Mouse (Mus musculus): Measurements from ENCODE around the gene Krtap1-4. TPM values are rescaled to one million over a fixed set of nuclear protein-coding genes. Genes with fewer than 3 reads are reported as not detected.

Gene Krtap1-4
- polyA plus RNA-seq, 1 experiment from 2014 or later: not detected

GRCm38 (mm10) chr11:99539721-99540120 lies 43.7 kb downstream of the Krtap1-4 start:
- Histone ChIP-seq H3K9ac (no peak overlapping the region), H3K4me1 (no peaks in the 10 kb centered on the region), H3K27me3 (replicated peaks) (no peaks in the 10 kb centered on the region), H3K4me2 (no peak overlapping the region), H3K4me3 (replicated peaks) (no peak overlapping the region), H3K9me3 (no peaks in the 10 kb centered on the region), H3K27ac (no peak overlapping the region), H3K36me3 (no peaks in the 10 kb centered on the region)
- no peak for ATAC-seq (ENCODE audit: insufficient read depth, low FRiP score, low read depth)
- 64% methylated on average over 9 of the region's 9 CpGs for WGBS

Other genes with a start within 250 kb of the Krtap1-4 start
- 0.06 TPM in 1 of 2 replicates, not detected in the other for gene Krt26, start 245.7 kb downstream of the Krtap1-4 start, polyA plus RNA-seq (2015; fragmentation: Nextera tagmentation; extraction: Ambion mirVana)
- not detected in 2 replicates for gene Krt27, start 232.6 kb downstream of the Krtap1-4 start, polyA plus RNA-seq (2015; fragmentation: Nextera tagmentation; extraction: Ambion mirVana)
- 0.08 TPM in 2 replicates for gene Krt28, start 208.8 kb downstream of the Krtap1-4 start, polyA plus RNA-seq (2015; fragmentation: Nextera tagmentation; extraction: Ambion mirVana)
- gene Krt10, start 194.3 kb downstream of the Krtap1-4 start, polyA plus RNA-seq (2015; fragmentation: Nextera tagmentation; extraction: Ambion mirVana): 22.2 and 24.5 TPM in 2 replicates
- 0.09 TPM in 1 of 2 replicates, not detected in the other for gene Krt12, start 161.4 kb downstream of the Krtap1-4 start, polyA plus RNA-seq (2015; fragmentation: Nextera tagmentation; extraction: Ambion mirVana)
- 17.1 and 19.7 TPM in 2 replicates for gene Krt20, start 145.5 kb downstream of the Krtap1-4 start, polyA plus RNA-seq (2015; fragmentation: Nextera tagmentation; extraction: Ambion mirVana)
- 33.1 and 41.9 TPM in 2 replicates for gene Krt23, start 90.5 kb downstream of the Krtap1-4 start, polyA plus RNA-seq (2015; fragmentation: Nextera tagmentation; extraction: Ambion mirVana)
- not detected in 2 replicates for gene Krt39, start 62.3 kb downstream of the Krtap1-4 start, polyA plus RNA-seq (2015; fragmentation: Nextera tagmentation; extraction: Ambion mirVana)
- gene Krt40, start 40.5 kb downstream of the Krtap1-4 start, polyA plus RNA-seq (2015; fragmentation: Nextera tagmentation; extraction: Ambion mirVana): not detected in 2 replicates
- gene Krtap3-3, start 32.8 kb downstream of the Krtap1-4 start, polyA plus RNA-seq (2015; fragmentation: Nextera tagmentation; extraction: Ambion mirVana): not detected in 2 replicates
- not detected in 2 replicates for gene Krtap3-2, start 26.8 kb downstream of the Krtap1-4 start, polyA plus RNA-seq (2015; fragmentation: Nextera tagmentation; extraction: Ambion mirVana)
- gene Gm11939, start 24.2 kb downstream of the Krtap1-4 start, polyA plus RNA-seq (2015; fragmentation: Nextera tagmentation; extraction: Ambion mirVana): not detected in 2 replicates
- gene Krtap3-1, start 17.0 kb downstream of the Krtap1-4 start, polyA plus RNA-seq (2015; fragmentation: Nextera tagmentation; extraction: Ambion mirVana): not detected in 2 replicates
- not detected in 2 replicates for gene Krtap1-5, start 2.6 kb downstream of the Krtap1-4 start, polyA plus RNA-seq (2015; fragmentation: Nextera tagmentation; extraction: Ambion mirVana)
- gene Krtap1-3, start 7.7 kb upstream of the Krtap1-4 start, polyA plus RNA-seq (2015; fragmentation: Nextera tagmentation; extraction: Ambion mirVana): not detected in 2 replicates
- gene Krtap9-3, start 14.5 kb upstream of the Krtap1-4 start, polyA plus RNA-seq (2015; fragmentation: Nextera tagmentation; extraction: Ambion mirVana): not detected in 2 replicates
- gene Gm11938, start 19.7 kb upstream of the Krtap1-4 start, polyA plus RNA-seq (2015; fragmentation: Nextera tagmentation; extraction: Ambion mirVana): not detected in 2 replicates
- gene Gm11937, start 26.5 kb upstream of the Krtap1-4 start, polyA plus RNA-seq (2015; fragmentation: Nextera tagmentation; extraction: Ambion mirVana): not detected in 2 replicates
- not detected in 2 replicates for gene Krtap2-4, start 31.2 kb upstream of the Krtap1-4 start, polyA plus RNA-seq (2015; fragmentation: Nextera tagmentation; extraction: Ambion mirVana)
- not detected in 2 replicates for gene Gm11562, start 36.8 kb upstream of the Krtap1-4 start, polyA plus RNA-seq (2015; fragmentation: Nextera tagmentation; extraction: Ambion mirVana)
- gene Krtap4-1, start 44.6 kb upstream of the Krtap1-4 start, polyA plus RNA-seq (2015; fragmentation: Nextera tagmentation; extraction: Ambion mirVana): not detected in 2 replicates
- not detected in 2 replicates for gene Krtap4-2, start 51.4 kb upstream of the Krtap1-4 start, polyA plus RNA-seq (2015; fragmentation: Nextera tagmentation; extraction: Ambion mirVana)
- not detected in 2 replicates for gene Krtap4-7, start 60.4 kb upstream of the Krtap1-4 start, polyA plus RNA-seq (2015; fragmentation: Nextera tagmentation; extraction: Ambion mirVana)
- gene Gm11555, start 66.6 kb upstream of the Krtap1-4 start, polyA plus RNA-seq (2015; fragmentation: Nextera tagmentation; extraction: Ambion mirVana): not detected in 2 replicates
- not detected in 2 replicates for gene Gm11563, start 75.3 kb upstream of the Krtap1-4 start, polyA plus RNA-seq (2015; fragmentation: Nextera tagmentation; extraction: Ambion mirVana)
- not detected in 2 replicates for gene Krtap4-6, start 82.3 kb upstream of the Krtap1-4 start, polyA plus RNA-seq (2015; fragmentation: Nextera tagmentation; extraction: Ambion mirVana)
- gene Gm14190, start 107.1 kb upstream of the Krtap1-4 start, polyA plus RNA-seq (2015; fragmentation: Nextera tagmentation; extraction: Ambion mirVana): not detected in 2 replicates
- gene Gm14180, start 150.6 kb upstream of the Krtap1-4 start, polyA plus RNA-seq (2015; fragmentation: Nextera tagmentation; extraction: Ambion mirVana): not detected in 2 replicates
- not detected in 2 replicates for gene Gm11595, start 189.3 kb upstream of the Krtap1-4 start, polyA plus RNA-seq (2015; fragmentation: Nextera tagmentation; extraction: Ambion mirVana)
- not detected in 2 replicates for gene Krtap4-8, start 197.1 kb upstream of the Krtap1-4 start, polyA plus RNA-seq (2015; fragmentation: Nextera tagmentation; extraction: Ambion mirVana)
- not detected in 2 replicates for gene Krtap4-9, start 201.5 kb upstream of the Krtap1-4 start, polyA plus RNA-seq (2015; fragmentation: Nextera tagmentation; extraction: Ambion mirVana)
- gene Gm11596, start 209.8 kb upstream of the Krtap1-4 start, polyA plus RNA-seq (2015; fragmentation: Nextera tagmentation; extraction: Ambion mirVana): not detected in 2 replicates
- gene Gm11569, start 215.3 kb upstream of the Krtap1-4 start, polyA plus RNA-seq (2015; fragmentation: Nextera tagmentation; extraction: Ambion mirVana): not detected in 2 replicates
- not detected in 2 replicates for gene Gm11554, start 220.8 kb upstream of the Krtap1-4 start, polyA plus RNA-seq (2015; fragmentation: Nextera tagmentation; extraction: Ambion mirVana)
- not detected in 2 replicates for gene Krtap4-13, start 226.2 kb upstream of the Krtap1-4 start, polyA plus RNA-seq (2015; fragmentation: Nextera tagmentation; extraction: Ambion mirVana)
- not detected in 2 replicates for gene Gm11564, start 232.0 kb upstream of the Krtap1-4 start, polyA plus RNA-seq (2015; fragmentation: Nextera tagmentation; extraction: Ambion mirVana)

All from stomach, embryonic 15.5 days (tissue).